Mouse (Mus musculus): ENCODE data around the gene Fbxw4. TPM values are rescaled to one million over a fixed set of nuclear protein-coding genes. Genes with fewer than 3 reads are reported as not detected.

Fbxw4 gene
- polyA plus RNA-seq, 1 experiment from 2014 or later, result 2.2 TPM

- no peak for DNase-seq (ENCODE audit: low spot score)
- H3K27ac ChIP-seq (replicated peaks), result no peak overlapping the region
- no peaks in the 10 kb centered on the region for H3K4me1 ChIP-seq (replicated peaks; ENCODE audit: control insufficient read depth, insufficient read depth)
- no peak overlapping the region for H3K9ac ChIP-seq (ENCODE audit: low read length)
- ATAC-seq (ENCODE audit: low FRiP score, low TSS enrichment), result no peak
- H3K27me3 ChIP-seq (ENCODE audit: control insufficient read depth, insufficient read depth, low read length), result no peaks in the 10 kb centered on the region
- no peak for TF ChIP-seq CTCF (IDR thresholded peaks at IDR 0.05; ENCODE audit: low read depth)
- TF ChIP-seq EP300 (optimal IDR thresholded peaks at IDR 0.05), result no peak
- H3K36me3 ChIP-seq (ENCODE audit: control insufficient read depth, insufficient read depth, low read length), result peaks cover 14% of the 10 kb centered on the region; the same call in 1 of the 2 replicates
- no peaks in the 10 kb centered on the region for H3K9me3 ChIP-seq (ENCODE audit: control insufficient read depth, low read length)
- 85% methylated on average over 12 of the region's 12 CpGs for WGBS
- H3K4me3 ChIP-seq (ENCODE audit: low read depth, low read length), result no peak overlapping the region
- H3K4me2 ChIP-seq (replicated peaks; ENCODE audit: low read depth), result no peak overlapping the region
Observed at GRCm38 (mm10) chr19:45580235-45580634, 79.9 kb downstream of the Fbxw4 start.

GRCm38 (mm10) chr19:45579416-45579815 is 80.7 kb downstream of the Fbxw4 start:
- H3K9me3 ChIP-seq (ENCODE audit: control insufficient read depth, low read length), result no peaks in the 10 kb centered on the region
- 90% methylated on average over 7 of the region's 7 CpGs for WGBS
- no peak overlapping the region for H3K27ac ChIP-seq (replicated peaks)
- H3K4me2 ChIP-seq (replicated peaks; ENCODE audit: low read depth), result no peak overlapping the region
- H3K9ac ChIP-seq (ENCODE audit: low read length), result no peak overlapping the region
- H3K4me1 ChIP-seq (replicated peaks; ENCODE audit: control insufficient read depth, insufficient read depth), result no peaks in the 10 kb centered on the region
- TF ChIP-seq EP300 (optimal IDR thresholded peaks at IDR 0.05), result no peak
- no peak for TF ChIP-seq CTCF (IDR thresholded peaks at IDR 0.05; ENCODE audit: low read depth)
- H3K4me3 ChIP-seq (ENCODE audit: low read depth, low read length), result no peak overlapping the region
- no peak for DNase-seq (ENCODE audit: low spot score)
- H3K27me3 ChIP-seq (ENCODE audit: control insufficient read depth, insufficient read depth, low read length), result no peaks in the 10 kb centered on the region
- ATAC-seq (ENCODE audit: low FRiP score, low TSS enrichment), result no peak
- peaks cover 14% of the 10 kb centered on the region; the same call in 1 of the 2 replicates for H3K36me3 ChIP-seq (ENCODE audit: control insufficient read depth, insufficient read depth, low read length)

GRCm38 (mm10) chr19:45578976-45579375 is 81.1 kb downstream of the Fbxw4 start:
- TF ChIP-seq CTCF (IDR thresholded peaks at IDR 0.05; ENCODE audit: low read depth) (no peak), EP300 (optimal IDR thresholded peaks at IDR 0.05) (no peak)
- Histone ChIP-seq H3K4me1 (replicated peaks; ENCODE audit: control insufficient read depth, insufficient read depth) (no peaks in the 10 kb centered on the region), H3K36me3 (ENCODE audit: control insufficient read depth, insufficient read depth, low read length) (peaks cover 12% of the 10 kb centered on the region; the same call in 1 of the 2 replicates), H3K27ac (replicated peaks) (no peak overlapping the region), H3K4me2 (replicated peaks; ENCODE audit: low read depth) (no peak overlapping the region), H3K9ac (ENCODE audit: low read length) (no peak overlapping the region), H3K27me3 (ENCODE audit: control insufficient read depth, insufficient read depth, low read length) (no peaks in the 10 kb centered on the region), H3K9me3 (ENCODE audit: control insufficient read depth, low read length) (no peaks in the 10 kb centered on the region), H3K4me3 (ENCODE audit: low read depth, low read length) (no peak overlapping the region)
- ATAC-seq (ENCODE audit: low FRiP score, low TSS enrichment) (no peak), DNase-seq (ENCODE audit: low spot score) (no peak)
- WGBS, result 72% methylated on average over 12 of the region's 12 CpGs

- ATAC-seq (ENCODE audit: low FRiP score, low TSS enrichment) (no peak), DNase-seq (ENCODE audit: low spot score) (no peak)
- Histone ChIP-seq H3K36me3 (ENCODE audit: control insufficient read depth, insufficient read depth, low read length) (peaks cover 12% of the 10 kb centered on the region; the same call in 1 of the 2 replicates), H3K27ac (replicated peaks) (no peak overlapping the region), H3K9ac (ENCODE audit: low read length) (no peak overlapping the region), H3K4me2 (replicated peaks; ENCODE audit: low read depth) (no peak overlapping the region), H3K4me1 (replicated peaks; ENCODE audit: control insufficient read depth, insufficient read depth) (no peaks in the 10 kb centered on the region), H3K9me3 (ENCODE audit: control insufficient read depth, low read length) (no peaks in the 10 kb centered on the region), H3K4me3 (ENCODE audit: low read depth, low read length) (no peak overlapping the region), H3K27me3 (ENCODE audit: control insufficient read depth, insufficient read depth, low read length) (no peaks in the 10 kb centered on the region)
- TF ChIP-seq EP300 (optimal IDR thresholded peaks at IDR 0.05), result no peak
- TF ChIP-seq CTCF (IDR thresholded peaks at IDR 0.05; ENCODE audit: low read depth), result no peak
- WGBS, result 72% methylated on average over 14 of the region's 14 CpGs
Observed at GRCm38 (mm10) chr19:45577141-45577750, 82.9 kb downstream of the Fbxw4 start.

- peak; percentile 49; the same call in 1 of the 2 replicates for ATAC-seq (ENCODE audit: low FRiP score, low TSS enrichment)
- Histone ChIP-seq H3K4me2 (replicated peaks; ENCODE audit: low read depth) (no peak overlapping the region), H3K9ac (ENCODE audit: low read length) (peak overlapping the region; percentile 13; the same call in 1 of the 2 replicates)
Observed at GRCm38 (mm10) chr19:45575632-45576001, 84.5 kb downstream of the Fbxw4 start.

GRCm38 (mm10) chr19:45574941-45575631 is 85.0 kb downstream of the Fbxw4 start:
- no peaks in the 10 kb centered on the region for H3K9me3 ChIP-seq (ENCODE audit: control insufficient read depth, low read length)
- DNase-seq (ENCODE audit: low spot score), result peak; percentile 51
- no peaks in the 10 kb centered on the region for H3K27me3 ChIP-seq (ENCODE audit: control insufficient read depth, insufficient read depth, low read length)
- WGBS, result 44% methylated on average over 19 of the region's 19 CpGs
- peak; percentile 55; the same call in 1 of the 2 replicates for ATAC-seq (ENCODE audit: low FRiP score, low TSS enrichment)
- H3K4me3 ChIP-seq (ENCODE audit: low read depth, low read length), result no peak overlapping the region
- 0 out of 2 replicates have a peak overlapping the region, but pooled peaks have one; percentile 13 for H3K9ac ChIP-seq (ENCODE audit: low read length)
- no peaks in the 10 kb centered on the region for H3K4me1 ChIP-seq (replicated peaks; ENCODE audit: control insufficient read depth, insufficient read depth)
- no peak overlapping the region for H3K4me2 ChIP-seq (replicated peaks; ENCODE audit: low read depth)
- TF ChIP-seq CTCF (IDR thresholded peaks at IDR 0.05; ENCODE audit: low read depth), result no peak
- TF ChIP-seq EP300 (optimal IDR thresholded peaks at IDR 0.05), result no peak
- peaks cover 12% of the 10 kb centered on the region; the same call in 1 of the 2 replicates for H3K36me3 ChIP-seq (ENCODE audit: control insufficient read depth, insufficient read depth, low read length)
- 0 out of 2 replicates have a peak overlapping the region, but pooled peaks have one; percentile 6 for H3K27ac ChIP-seq (replicated peaks)

More at GRCm38 (mm10) chr19:45575632-45576001, 84.5 kb downstream of the Fbxw4 start:
- 0 out of 2 replicates have a peak overlapping the region, but pooled peaks have one; percentile 6 for H3K27ac ChIP-seq (replicated peaks)
- 18% methylated on average over 7 of the region's 8 CpGs for WGBS
- TF ChIP-seq EP300 (optimal IDR thresholded peaks at IDR 0.05) (no peak), CTCF (IDR thresholded peaks at IDR 0.05; ENCODE audit: low read depth) (no peak)
- H3K4me3 ChIP-seq (ENCODE audit: low read depth, low read length), result no peak overlapping the region
- H3K36me3 ChIP-seq (ENCODE audit: control insufficient read depth, insufficient read depth, low read length), result peaks cover 12% of the 10 kb centered on the region; the same call in 1 of the 2 replicates
- no peaks in the 10 kb centered on the region for H3K27me3 ChIP-seq (ENCODE audit: control insufficient read depth, insufficient read depth, low read length)
- no peaks in the 10 kb centered on the region for H3K9me3 ChIP-seq (ENCODE audit: control insufficient read depth, low read length)
- no peaks in the 10 kb centered on the region for H3K4me1 ChIP-seq (replicated peaks; ENCODE audit: control insufficient read depth, insufficient read depth)
- DNase-seq (ENCODE audit: low spot score), result no peak

Measured in stomach, postnatal 0 days (tissue).